Mouse (Mus musculus): ENCODE results near the gene Tuba4a.

DNA sequence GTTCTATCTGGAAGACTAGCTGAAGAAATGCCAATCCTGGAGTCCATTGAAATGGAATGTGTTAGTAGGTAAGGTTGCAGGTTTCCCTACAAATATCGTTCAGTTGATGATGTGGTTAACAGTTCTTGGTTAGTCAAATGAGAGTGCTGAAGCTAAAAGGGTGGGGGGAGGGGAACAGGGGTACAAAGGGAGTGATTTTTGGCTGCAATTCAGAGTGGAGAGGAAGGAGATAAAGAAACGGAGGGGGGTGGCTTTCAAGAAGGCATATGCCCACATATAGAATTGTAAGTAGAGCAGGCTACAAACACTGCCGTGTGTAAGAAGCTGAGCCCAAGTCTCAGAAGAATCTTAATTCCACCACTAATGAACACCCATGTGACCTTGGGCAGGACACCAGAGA lies 5.8 kb upstream of the Tuba4a start:
- TF ChIP-seq CTCF (IDR thresholded peaks at IDR 0.05) (no peak), EP300 (IDR thresholded peaks at IDR 0.05) (no peak)

Measured in lung, postnatal 0 days (tissue).